Mouse (Mus musculus): ENCODE measurements around the gene Olfr60.

The Olfr60 gene

GRCm38 (mm10) chr7:140361571-140361970 lies at the start of gene Olfr60:
Gene Olfr60 (minus strand): TSS chr7:140361671.
- in situ Hi-C loops (cut with MboI; ENCODE audit: low sequenced_read_pairs) = no loop called here

- in situ Hi-C loops (cut with MboI; ENCODE audit: low sequenced_read_pairs) = no loop called here
Measured at GRCm38 (mm10) chr7:140402818-140403217, 41.3 kb upstream of the Olfr60 start, which contains the start of gene Olfr531. Gene Olfr531 (minus strand): TSS chr7:140402918.

GRCm38 (mm10) chr7:140376911-140377310 lies 15.4 kb upstream of the Olfr60 start:
- in situ Hi-C loops (cut with MboI; ENCODE audit: low sequenced_read_pairs) = no loop called here

GRCm38 (mm10) chr7:140376231-140376630 lies 14.8 kb upstream of the Olfr60 start, which contains the start of gene Olfr530:
Gene Olfr530 (minus strand): TSS chr7:140376331.
- in situ Hi-C loops (cut with MboI; ENCODE audit: low sequenced_read_pairs) = no loop called here

- in situ Hi-C loops (cut with MboI; ENCODE audit: low sequenced_read_pairs) = no loop called here
Measured at GRCm38 (mm10) chr7:140374300-140374699, 12.8 kb upstream of the Olfr60 start.

GRCm38 (mm10) chr7:140333717-140334116 lies 27.8 kb downstream of the Olfr60 start, which contains the start of gene Olfr527:
Gene Olfr527 (plus strand): TSS chr7:140334017.
- in situ Hi-C loops (cut with MboI; ENCODE audit: low sequenced_read_pairs) = no loop called here

GRCm38 (mm10) chr7:140329766-140330304 lies 31.6 kb downstream of the Olfr60 start:
- in situ Hi-C loops (cut with MboI; ENCODE audit: low sequenced_read_pairs) = no loop called here

- in situ Hi-C loops (cut with MboI; ENCODE audit: low sequenced_read_pairs) = no loop called here
Measured at GRCm38 (mm10) chr7:140321135-140321534, 40.3 kb downstream of the Olfr60 start.

GRCm38 (mm10) chr7:140320558-140320957 lies 40.9 kb downstream of the Olfr60 start, which contains the start of gene Olfr525:
Gene Olfr525 (plus strand): TSS chr7:140320858.
- in situ Hi-C loops (cut with MboI; ENCODE audit: low sequenced_read_pairs) = no loop called here

- in situ Hi-C loops (cut with MboI; ENCODE audit: low sequenced_read_pairs) = no loop called here
Measured at GRCm38 (mm10) chr7:140319861-140320385, 41.5 kb downstream of the Olfr60 start.

GRCm38 (mm10) chr7:140299416-140299815 lies 62.1 kb downstream of the Olfr60 start:
- in situ Hi-C loops (cut with MboI; ENCODE audit: low sequenced_read_pairs) = no loop called here

GRCm38 (mm10) chr7:140296876-140297275 lies 64.6 kb downstream of the Olfr60 start:
- in situ Hi-C loops (cut with MboI; ENCODE audit: low sequenced_read_pairs) = no loop called here

- in situ Hi-C loops (cut with MboI; ENCODE audit: low sequenced_read_pairs) = no loop called here
Measured at GRCm38 (mm10) chr7:140295746-140296145, 65.7 kb downstream of the Olfr60 start.

All from CH12F3 (cell line).